Mouse (Mus musculus) right cerebral cortex, postnatal 10 days (tissue): ENCODE measurements at regions not wholly inside any gene's neighbourhood (a gene's known extent, or its start where the extent isn't known, plus 50 kb on each side); places are given as distances from the start of the nearest gene placed in this dataset.
A peak's percentile ranks its signal among the peaks of the same experiment; 100 is the strongest.

ENCODE experiments used
- DNase-seq, 2 experiments: peaks; one replicate each; pipeline ENCODE4 v3.0.0; 2021; ENCODE audit warnings: low spot score in 2 of 2

DNA sequence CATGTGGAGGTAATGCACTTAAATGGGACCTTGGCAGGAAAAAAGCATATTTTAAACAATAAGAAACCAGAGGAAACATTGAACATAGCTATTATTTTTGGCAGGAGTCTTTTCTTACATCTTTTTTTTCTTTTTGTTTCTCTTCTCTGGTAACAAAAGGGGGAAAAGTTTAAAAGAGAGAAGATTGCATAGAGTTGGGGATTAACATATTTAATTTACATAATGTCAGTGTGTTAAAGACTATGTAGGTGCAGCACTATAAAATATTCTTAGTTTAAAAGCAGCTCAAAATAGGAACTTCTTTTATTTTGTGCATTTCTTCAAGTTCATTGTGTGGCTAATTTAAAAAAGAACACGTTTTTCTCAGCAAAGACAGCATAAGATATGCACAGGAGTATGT lies 1087.5 kb downstream of the Cdh11 start:
- DNase-seq = no peak

GRCm38 (mm10) chr8:101690901-101691300 lies 1094.5 kb downstream of the Cdh11 start:
- DNase-seq = no peak

- DNase-seq = no peak
Measured at GRCm38 (mm10) chr8:101668921-101669320, 1116.5 kb downstream of the Cdh11 start.

DNA sequence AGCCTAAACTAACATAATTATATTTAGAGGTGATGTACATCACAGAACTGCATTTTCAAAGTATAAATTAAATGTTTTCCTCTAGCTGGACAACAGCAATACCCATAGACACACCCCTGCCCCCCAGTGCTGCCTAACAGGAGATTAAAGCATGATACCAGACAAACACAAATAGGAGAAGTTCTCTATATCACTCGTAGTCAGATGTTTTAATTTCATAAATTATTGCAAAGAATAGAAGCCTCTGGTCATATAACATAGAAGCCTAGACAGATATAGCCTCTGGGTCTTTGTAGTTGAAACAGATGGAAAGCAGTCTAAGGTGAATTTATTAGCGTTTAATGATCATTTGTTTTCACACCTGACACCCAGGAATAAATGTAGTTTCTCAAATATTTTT lies 1122.6 kb downstream of the Cdh11 start:
- no peak for DNase-seq

DNA sequence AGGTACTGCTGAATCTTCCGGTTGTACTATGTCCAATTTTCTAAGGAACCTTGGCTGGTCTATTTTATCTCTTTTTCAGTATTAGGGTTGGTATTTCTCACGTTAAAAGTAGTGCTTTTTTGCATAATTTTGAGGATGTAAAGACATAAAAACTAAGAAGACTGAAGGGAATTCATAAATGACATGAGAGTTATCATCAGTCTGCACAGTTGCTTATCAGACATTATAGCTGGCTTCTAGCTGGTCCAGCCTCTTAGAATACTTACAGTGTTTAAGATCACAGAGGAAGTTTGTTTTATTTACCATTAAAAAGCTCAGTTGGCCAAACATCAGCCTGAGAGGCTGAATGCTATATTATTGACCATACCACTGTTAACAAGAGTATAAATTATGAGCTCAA lies 1130.2 kb downstream of the Cdh11 start:
- no peak for DNase-seq

- no peak for DNase-seq
Measured at GRCm38 (mm10) chr8:101628816-101629215, 1156.6 kb downstream of the Cdh11 start.

GRCm38 (mm10) chr8:101621941-101622340 lies 1163.5 kb downstream of the Cdh11 start:
- no peak for DNase-seq

GRCm38 (mm10) chr8:101591115-101591514 lies 1194.3 kb downstream of the Cdh11 start:
- no peak for DNase-seq

- DNase-seq = no peak
Measured at GRCm38 (mm10) chr8:101590639-101591038, 1194.8 kb downstream of the Cdh11 start.

DNA sequence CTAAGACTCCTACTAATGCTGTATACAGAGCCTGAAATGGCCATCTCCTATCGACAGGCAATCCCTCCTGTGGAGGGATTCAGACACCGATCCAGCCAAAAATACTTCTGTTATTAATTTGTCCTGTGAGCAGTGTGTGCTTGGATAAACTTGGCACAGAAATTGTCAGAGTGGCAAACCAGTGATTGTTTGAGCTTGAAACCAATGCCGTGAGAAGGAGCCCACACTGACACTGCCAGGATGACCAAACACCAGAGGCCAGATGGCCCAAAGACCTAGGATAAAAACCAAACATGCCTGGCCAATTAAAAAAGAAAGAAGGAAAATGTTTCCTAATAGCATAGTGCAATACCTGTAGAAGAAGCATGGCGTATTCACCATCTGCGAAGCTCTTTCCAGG lies 1221.0 kb downstream of the Cdh11 start:
- DNase-seq = no peak

DNA sequence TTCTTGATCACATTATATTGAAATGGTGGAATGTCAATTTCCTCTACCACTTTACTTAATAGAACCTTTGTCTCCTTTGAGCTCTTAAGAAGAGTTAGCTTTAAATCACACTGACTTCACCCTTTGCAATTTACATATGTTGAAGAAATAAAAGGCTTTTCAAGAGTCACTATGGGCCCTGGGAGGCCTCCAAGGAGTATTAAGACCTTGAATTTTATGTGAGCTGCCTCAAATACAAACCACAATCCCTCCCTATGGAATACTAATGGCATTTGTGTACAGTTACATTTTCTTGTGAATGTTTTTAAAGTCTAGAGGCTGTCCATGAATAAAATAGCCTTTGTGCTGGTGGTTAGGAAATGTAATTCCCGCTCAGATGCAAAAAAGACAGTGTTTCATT lies 1262.7 kb downstream of the Cdh11 start:
- no peak for DNase-seq

DNA sequence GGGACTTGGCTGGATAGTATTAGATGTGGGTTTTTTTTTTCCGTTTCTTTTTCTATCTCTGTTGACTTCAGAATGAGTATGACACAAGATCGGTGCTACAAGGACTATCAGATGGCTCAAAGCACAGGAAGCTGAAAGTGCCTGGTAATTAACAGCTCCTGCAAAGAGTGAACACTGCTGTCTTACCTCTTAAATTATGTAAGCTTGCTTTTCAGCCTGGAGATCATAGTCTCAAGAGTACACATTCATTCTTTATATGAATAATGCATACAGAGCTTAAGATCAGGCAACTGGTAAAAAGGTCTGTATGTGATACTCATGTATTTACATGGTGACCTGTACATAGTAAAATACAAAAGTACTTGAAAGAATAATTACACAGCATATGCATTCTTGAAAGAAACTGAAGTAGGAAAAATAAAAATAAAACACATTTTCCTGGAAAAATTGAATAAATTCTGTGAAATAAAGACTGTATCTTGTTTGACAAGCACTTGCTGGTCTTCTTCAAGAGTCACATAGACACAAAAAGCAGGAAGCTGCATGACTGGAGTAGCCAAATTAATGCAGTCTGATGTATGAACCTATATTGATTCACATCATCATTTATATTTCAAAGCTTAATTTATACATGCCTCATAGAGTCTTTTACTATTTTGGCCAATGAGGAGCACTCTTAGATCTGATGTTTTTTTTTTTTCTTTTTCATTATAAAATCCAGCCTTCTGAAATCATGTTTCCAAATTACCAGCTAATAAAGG lies 1306.7 kb downstream of the Cdh11 start:
- DNase-seq = no peak

GRCm38 (mm10) chr8:101466363-101466762 lies 1319.1 kb downstream of the Cdh11 start:
- no peak for DNase-seq

GRCm38 (mm10) chr8:101462515-101462914 lies 1322.9 kb downstream of the Cdh11 start:
- DNase-seq = peak; percentile 27 to 38

- no peak for DNase-seq
Measured at GRCm38 (mm10) chr8:101444730-101445129, 1340.7 kb downstream of the Cdh11 start.

- no peak for DNase-seq
Measured at GRCm38 (mm10) chr8:101442563-101442962, 1342.9 kb downstream of the Cdh11 start.

DNA sequence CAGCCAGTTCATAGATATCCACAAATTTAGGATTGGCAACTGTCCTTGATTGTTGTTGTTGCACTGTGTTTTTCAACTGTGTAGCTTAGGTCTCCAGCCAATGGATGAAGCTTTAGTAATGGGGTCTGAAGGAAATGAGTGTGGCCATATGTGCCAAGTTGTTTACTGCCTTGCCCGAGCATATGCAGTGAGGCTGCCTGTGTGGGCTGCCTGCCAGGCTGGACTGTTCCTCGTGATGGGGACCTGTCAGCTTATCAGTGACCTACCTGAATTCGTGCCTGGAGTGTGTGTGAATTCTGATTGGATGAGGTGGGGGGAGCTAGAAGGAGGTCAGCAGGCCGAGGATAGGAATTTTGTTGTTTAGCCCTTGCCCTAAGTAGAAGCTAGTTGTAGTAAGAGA lies 1349.8 kb downstream of the Cdh11 start:
- DNase-seq = no peak
